Mouse (Mus musculus) heart, postnatal 0 days (tissue): Measurements from ENCODE around the gene Cmtm8. TPM values are rescaled to one million over a fixed set of nuclear protein-coding genes. Genes with fewer than 3 reads are reported as not detected.

Experiments
- ATAC-seq: fragments of 200-750 bp; cut with Nextera tagmentation; 2 replicates; pipeline ENCODE4 v1.8.0; 2017; ENCODE audit warnings: low read depth, moderate number of reproducible peaks, moderate library complexity; ENCODE audit not compliant: insufficient read depth
- DNase-seq: peaks from one replicate; pipeline ENCODE4 v3.0.0-alpha.2; 2016; ENCODE audit warnings: low spot score
- H3K27ac ChIP-seq: fragments of 300-500 bp; sonication (generic); 2 replicates; pipeline ENCODE4 v1.5.1; 2014; ENCODE audit warnings: low read depth, mild to moderate bottlenecking
- H3K27me3 ChIP-seq: fragments of 300-500 bp; sonication (generic); 2 replicates; pipeline ENCODE4 v1.6.1; 2014; ENCODE audit warnings: low read length, mixed read lengths; ENCODE audit not compliant: control insufficient read depth, insufficient read depth
- H3K36me3 ChIP-seq: fragments of 300-500 bp; sonication (generic); replicated peaks from 2 replicates; pipeline ENCODE4 v1.6.1; 2014; ENCODE audit warnings: low read length, mixed read lengths; ENCODE audit not compliant: control insufficient read depth, insufficient read depth
- H3K4me1 ChIP-seq: fragments of 300-500 bp; sonication (generic); 2 replicates; pipeline ENCODE4 v1.6.1; 2014; ENCODE audit warnings: antibody characterized with exemption; ENCODE audit not compliant: control insufficient read depth, insufficient read depth
- H3K4me2 ChIP-seq: fragments of 300-500 bp; sonication (generic); 2 replicates; pipeline ENCODE4 v1.6.1; 2014; ENCODE audit warnings: low read depth, mild to moderate bottlenecking, low read length, moderate library complexity
- H3K4me3 ChIP-seq: fragments of 300-500 bp; sonication (generic); 2 replicates; pipeline ENCODE4 v1.5.1; 2014; ENCODE audit warnings: low read depth, low read length
- H3K9ac ChIP-seq: fragments of 300-500 bp; sonication (generic); replicated peaks from 2 replicates; pipeline ENCODE4 v1.6.1; 2014; ENCODE audit warnings: low read depth, low read length, mixed read lengths
- H3K9me3 ChIP-seq: fragments of 300-500 bp; sonication (generic); replicated peaks from 2 replicates; pipeline ENCODE4 v1.6.1; 2016; ENCODE audit warnings: low read length; ENCODE audit not compliant: control insufficient read depth
- CTCF ChIP-seq: IDR thresholded peaks from 2 replicates; pipeline ENCODE4 v1.5.1; 2016; ENCODE audit warnings: antibody characterized with exemption, control low read depth, low read depth
- EP300 ChIP-seq: IDR thresholded peaks from 2 replicates; pipeline ENCODE4 v1.6.1; 2016; ENCODE audit warnings: antibody characterized with exemption, low read depth
- WGBS: fragments of 180-500 bp; shearing (Covaris S2); extraction: QIAGEN DNeasy Blood & Tissue Kit; methylation state at CpG from one replicate; pipeline ENCODE4 v1.1.7; 2014; 5-methylcytosine and 5-hydroxymethylcytosine counted together
- polyA plus RNA-seq: library from polyadenylated mRNA; unstranded; fragments of >200 nt; fragmentation: Nextera tagmentation; extraction: Ambion mirVana; gene quantifications from 2 replicates; pipeline ENCODE4 v1.2.1, GENCODE M21; 2015
- total RNA-seq: library from RNA; depleted of rRNA; stranded (reverse); fragments of >200 nt; gene quantifications from 2 replicates; pipeline ENCODE4 v1.2.3, GENCODE M21; 2014; ENCODE audit warnings: low replicate concordance

Gene Cmtm8
- total and polyA plus RNA-seq, 2 experiments from 2014 or later, result 14.4 to 14.8 TPM

DNA sequence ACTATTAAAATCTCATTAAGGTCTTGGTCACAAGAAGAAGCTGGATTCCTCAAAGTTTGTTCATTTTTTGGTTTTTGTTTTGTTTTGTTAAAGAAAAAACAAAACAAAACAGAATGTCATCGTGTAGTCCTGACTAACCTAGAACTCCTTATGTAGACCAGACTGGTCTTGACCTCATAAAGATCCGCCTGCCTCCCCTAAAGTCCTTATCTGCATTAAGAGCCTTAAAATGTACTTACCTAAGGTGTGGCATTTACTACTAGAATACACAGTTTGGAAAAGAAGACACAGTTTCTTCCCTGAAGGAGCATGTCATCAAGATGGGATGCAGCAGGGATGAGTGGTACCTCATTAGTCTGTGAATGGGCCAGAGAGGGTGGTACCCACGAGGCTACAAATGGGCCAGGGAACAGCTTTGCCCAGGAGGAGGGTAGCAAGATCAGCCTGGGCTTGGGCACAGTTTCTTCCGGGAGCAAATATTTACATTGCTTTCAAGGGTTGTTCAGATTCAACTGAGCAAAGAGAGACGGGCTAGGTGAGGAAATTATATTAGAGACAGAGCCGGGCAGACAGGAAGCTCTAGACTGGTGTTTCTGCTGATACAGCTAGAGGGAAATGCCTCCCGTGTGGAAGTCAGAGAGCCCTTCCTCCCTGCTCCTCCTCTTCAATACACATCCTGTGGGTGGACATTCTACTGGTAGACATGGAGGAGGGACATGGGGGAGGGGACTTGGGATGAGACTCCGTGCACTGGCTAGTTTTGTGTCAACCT is 7.6 kb upstream of the Cmtm8 start:
- Histone ChIP-seq H3K27me3 (no peaks in the 10 kb centered on the region), H3K4me2 (no peak overlapping the region), H3K9ac (no peak overlapping the region), H3K27ac (no peak overlapping the region), H3K4me3 (no peak overlapping the region), H3K9me3 (no peaks in the 10 kb centered on the region), H3K36me3 (no peaks in the 10 kb centered on the region), H3K4me1 (no peaks in the 10 kb centered on the region)
- TF ChIP-seq EP300 (0 out of 2 replicates have a peak, but pooled peaks have one; percentile 20), CTCF (no peak)
- ATAC-seq (no peak), DNase-seq (peak; percentile 18)
- 52% methylated on average over 8 of the region's 8 CpGs for WGBS

DNA sequence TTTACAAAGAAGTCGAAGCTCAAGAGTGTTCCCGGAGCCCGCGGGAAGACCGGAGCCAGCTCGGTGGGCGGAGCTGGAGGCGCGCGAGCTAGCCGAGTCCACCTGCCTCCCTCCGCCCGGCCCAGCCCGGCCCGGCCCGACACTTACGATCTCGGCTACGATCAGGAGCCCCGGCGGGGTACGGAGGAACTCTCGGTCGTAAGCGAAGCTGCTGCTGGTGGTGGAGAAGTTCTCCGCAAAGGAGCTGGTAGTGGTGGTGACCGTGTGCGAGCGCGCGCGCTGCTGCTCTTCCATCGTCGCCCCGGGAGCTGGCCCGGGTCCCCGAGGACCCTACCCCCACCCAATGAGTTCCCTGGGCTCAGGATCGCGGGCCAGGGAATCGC is 331 bp downstream of the Cmtm8 start:
- 1% methylated on average over 40 of the region's 40 CpGs for WGBS
- peak overlapping the region; percentile 98 for H3K4me2 ChIP-seq
- H3K4me1 ChIP-seq, result no peaks in the 10 kb centered on the region
- no peak for TF ChIP-seq CTCF
- TF ChIP-seq EP300, result no peak
- H3K4me3 ChIP-seq, result peak overlapping the region; percentile 75
- H3K27ac ChIP-seq, result peak overlapping the region; percentile 23
- H3K9me3 ChIP-seq, result no peaks in the 10 kb centered on the region
- peak; percentile 55 for ATAC-seq
- no peaks in the 10 kb centered on the region for H3K36me3 ChIP-seq
- H3K9ac ChIP-seq, result peak overlapping the region; percentile 57
- peak; percentile 10 for DNase-seq
- H3K27me3 ChIP-seq, result no peaks in the 10 kb centered on the region

DNA sequence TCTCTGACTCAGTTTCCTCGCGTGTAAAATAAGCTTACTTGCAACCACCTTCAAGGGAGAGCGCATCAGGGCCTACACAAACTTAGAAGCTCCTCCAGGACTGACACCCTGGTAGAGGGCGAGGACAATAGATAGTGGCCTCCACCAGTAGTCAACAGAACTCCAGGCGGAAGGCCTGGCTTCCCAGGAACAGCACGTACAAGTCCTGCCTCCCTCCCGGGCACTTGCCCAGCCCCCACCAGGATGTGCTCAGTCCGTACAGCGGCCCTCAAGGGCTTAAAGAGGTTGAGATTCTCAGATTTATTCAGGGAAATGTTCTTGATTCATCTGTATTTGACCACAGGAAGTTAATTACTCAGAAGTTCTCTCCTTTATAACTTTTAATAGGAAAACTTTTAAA is 1.1 kb downstream of the Cmtm8 start:
- H3K27me3 ChIP-seq, result no peaks in the 10 kb centered on the region
- no peak overlapping the region for H3K27ac ChIP-seq
- no peaks in the 10 kb centered on the region for H3K36me3 ChIP-seq
- H3K9me3 ChIP-seq, result no peaks in the 10 kb centered on the region
- 46% methylated on average over 9 of the region's 9 CpGs for WGBS
- H3K4me1 ChIP-seq, result no peaks in the 10 kb centered on the region
- no peak for ATAC-seq
- peak; percentile 28 for DNase-seq
- H3K4me2 ChIP-seq, result peak overlapping the region; percentile 98
- H3K9ac ChIP-seq, result no peak overlapping the region; the same call in 1 of the 2 replicates
- TF ChIP-seq CTCF (no peak), EP300 (no peak)
- H3K4me3 ChIP-seq, result peak overlapping the region; percentile 75

DNA sequence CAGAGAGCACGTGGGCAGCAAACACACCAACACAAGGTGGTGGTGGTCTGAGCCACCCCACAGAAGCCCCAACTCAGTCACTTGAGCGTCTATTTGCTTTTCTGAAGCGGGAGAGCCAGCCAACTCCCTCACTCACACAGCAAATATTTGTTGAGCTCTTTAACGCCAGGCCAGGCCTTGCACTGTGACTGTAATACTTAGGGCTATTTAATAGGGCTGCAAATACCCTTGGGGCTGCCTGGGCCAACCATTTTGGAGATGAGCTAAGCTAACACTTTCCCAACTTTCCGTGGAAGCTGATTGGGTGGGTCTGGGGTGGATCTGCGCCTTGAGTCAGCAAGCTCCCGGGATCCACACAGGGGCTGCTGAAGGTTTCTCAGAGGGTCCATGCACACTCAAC is 1.7 kb downstream of the Cmtm8 start:
- Histone ChIP-seq H3K4me2 (peak overlapping the region; percentile 98), H3K9me3 (no peaks in the 10 kb centered on the region), H3K4me1 (no peaks in the 10 kb centered on the region), H3K9ac (no peak overlapping the region), H3K4me3 (no peak overlapping the region), H3K36me3 (no peaks in the 10 kb centered on the region), H3K27me3 (no peaks in the 10 kb centered on the region), H3K27ac (peak overlapping the region; percentile 30; the same call in 1 of the 2 replicates)
- TF ChIP-seq EP300 (no peak), CTCF (no peak)
- DNase-seq, result no peak
- WGBS, result 81% methylated on average over 7 of the region's 7 CpGs
- no peak for ATAC-seq

DNA sequence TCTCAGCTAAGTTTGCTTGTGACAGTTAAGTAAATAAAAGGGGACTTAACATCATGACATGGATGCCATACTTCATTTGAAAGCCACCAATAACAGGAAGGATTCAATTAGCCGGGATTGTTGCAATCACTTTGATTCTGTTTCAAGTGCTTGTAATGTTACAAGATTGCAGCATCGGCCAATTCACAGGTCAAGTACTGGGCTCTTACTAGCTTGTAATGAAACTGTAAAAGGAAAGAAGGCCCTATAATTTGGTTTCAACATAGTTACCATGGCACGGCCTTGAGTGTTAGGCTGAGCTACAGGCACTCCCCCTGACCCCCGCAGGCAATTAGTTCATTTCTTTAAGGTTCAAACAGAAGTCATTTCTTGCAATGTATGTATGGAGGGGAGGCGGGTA is 5.1 kb downstream of the Cmtm8 start:
- ATAC-seq (no peak), DNase-seq (no peak)
- Histone ChIP-seq H3K27me3 (no peaks in the 10 kb centered on the region), H3K36me3 (no peaks in the 10 kb centered on the region), H3K27ac (no peak overlapping the region), H3K4me2 (no peak overlapping the region), H3K9me3 (no peaks in the 10 kb centered on the region), H3K4me3 (no peak overlapping the region), H3K4me1 (no peaks in the 10 kb centered on the region), H3K9ac (no peak overlapping the region)
- no peak for TF ChIP-seq CTCF
- no peak for TF ChIP-seq EP300
- WGBS, result 80% methylated on average over 5 of the region's 5 CpGs

DNA sequence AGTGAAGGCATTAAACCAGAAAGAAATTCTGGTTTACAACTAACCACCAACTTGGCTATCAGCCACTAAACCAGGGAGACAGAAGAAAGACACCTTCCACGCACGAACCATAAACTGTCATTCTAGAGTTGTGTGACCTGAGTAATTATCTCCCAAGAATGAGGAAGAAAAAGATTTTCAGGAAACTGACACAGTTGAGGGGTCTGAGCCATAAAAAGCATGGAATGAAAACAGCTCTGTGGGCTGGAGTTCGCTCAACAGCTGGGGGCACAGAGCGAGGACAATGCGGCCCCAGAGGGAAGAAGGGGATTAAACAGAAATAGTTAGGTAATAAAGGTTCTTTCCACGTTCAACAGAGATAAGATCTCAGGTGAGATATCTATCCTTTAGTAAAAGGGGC is 12.4 kb downstream of the Cmtm8 start:
- H3K4me2 ChIP-seq, result no peak overlapping the region
- TF ChIP-seq EP300 (no peak), CTCF (no peak)
- no peak overlapping the region for H3K4me3 ChIP-seq
- WGBS, result 46% methylated on average over 6 of the region's 6 CpGs
- no peaks in the 10 kb centered on the region for H3K27me3 ChIP-seq
- no peaks in the 10 kb centered on the region for H3K4me1 ChIP-seq
- DNase-seq (no peak), ATAC-seq (no peak)
- no peak overlapping the region for H3K9ac ChIP-seq
- H3K9me3 ChIP-seq, result no peaks in the 10 kb centered on the region
- no peaks in the 10 kb centered on the region for H3K36me3 ChIP-seq
- no peak overlapping the region for H3K27ac ChIP-seq
